Mouse (Mus musculus) gastrocnemius, adult 8-10 months (tissue): ENCODE results near the gene Lypd6b. TPM values are rescaled to one million over a fixed set of nuclear protein-coding genes. Genes with fewer than 3 reads are reported as not detected.

Experiments used
- DNase-seq, 2 experiments: peaks; one replicate each; pipeline ENCODE4 v3.0.0; 2022; ENCODE audit warnings: low spot score in 2 of 2
- total RNA-seq, 4 experiments: library from RNA; stranded (reverse); gene quantifications; 2 replicates each; pipeline ENCODE4 v1.2.4; 2022

The Lypd6b gene
- total RNA-seq, 4 experiments from 2014 or later = not detected

- DNase-seq = no peak
Observed at GRCm38 (mm10) chr2:49818126-49818525, 30.6 kb downstream of the Lypd6b start.

- DNase-seq = no peak
Observed at GRCm38 (mm10) chr2:49822312-49822711, 34.8 kb downstream of the Lypd6b start.

- no peak for DNase-seq
Observed at GRCm38 (mm10) chr2:49825588-49825987, 38.1 kb downstream of the Lypd6b start.

GRCm38 (mm10) chr2:49827756-49828155 lies 40.3 kb downstream of the Lypd6b start:
- no peak for DNase-seq

- DNase-seq = no peak
Observed at GRCm38 (mm10) chr2:49830369-49830768, 42.9 kb downstream of the Lypd6b start.

GRCm38 (mm10) chr2:49832277-49832803 lies 44.9 kb downstream of the Lypd6b start:
- no peak for DNase-seq

- no peak for DNase-seq
Observed at GRCm38 (mm10) chr2:49837454-49838059, 50.1 kb downstream of the Lypd6b start.

GRCm38 (mm10) chr2:49838611-49839010 lies 51.1 kb downstream of the Lypd6b start:
- DNase-seq = no peak

GRCm38 (mm10) chr2:49840573-49840972 lies 53.1 kb downstream of the Lypd6b start:
- DNase-seq = no peak

- no peak for DNase-seq
Observed at GRCm38 (mm10) chr2:49841089-49841488, 53.6 kb downstream of the Lypd6b start.

- DNase-seq = no peak
Observed at GRCm38 (mm10) chr2:49845104-49845503, 57.6 kb downstream of the Lypd6b start.

- no peak for DNase-seq
Observed at GRCm38 (mm10) chr2:49846097-49846496, 58.6 kb downstream of the Lypd6b start.

- no peak for DNase-seq
Observed at GRCm38 (mm10) chr2:49846880-49847279, 59.4 kb downstream of the Lypd6b start.

- no peak for DNase-seq
Observed at GRCm38 (mm10) chr2:49847831-49848230, 60.3 kb downstream of the Lypd6b start.

GRCm38 (mm10) chr2:49849771-49850170 lies 62.3 kb downstream of the Lypd6b start:
- no peak for DNase-seq

GRCm38 (mm10) chr2:49851977-49852376 lies 64.5 kb downstream of the Lypd6b start:
- no peak for DNase-seq

- DNase-seq = no peak
Observed at GRCm38 (mm10) chr2:49856161-49856564, 68.7 kb downstream of the Lypd6b start.

GRCm38 (mm10) chr2:49856584-49856983 lies 69.1 kb downstream of the Lypd6b start:
- no peak for DNase-seq

GRCm38 (mm10) chr2:49860219-49860962 lies 72.9 kb downstream of the Lypd6b start:
- no peak for DNase-seq

- DNase-seq = no peak
Observed at GRCm38 (mm10) chr2:49860969-49861592, 73.6 kb downstream of the Lypd6b start.

GRCm38 (mm10) chr2:49861658-49862057 lies 74.2 kb downstream of the Lypd6b start:
- no peak for DNase-seq

GRCm38 (mm10) chr2:49868116-49868858 lies 80.8 kb downstream of the Lypd6b start:
- no peak for DNase-seq
